Mouse (Mus musculus) stomach, embryonic 15.5 days (tissue): Measurements from ENCODE around the gene Cdh13. TPM values are rescaled to one million over a fixed set of nuclear protein-coding genes. Genes with fewer than 3 reads are reported as not detected.
"Not testable (repeated sequence)": the region's sequence is repeated elsewhere in the genome, so short reads cannot be mapped to it uniquely, and the experiment has no call there.

Experiments
- ATAC-seq: fragments of 200-750 bp; cut with Nextera tagmentation; 2 replicates; pipeline ENCODE4 v1.8.0; 2017; ENCODE audit warnings: low read depth, moderate number of reproducible peaks, moderate TSS enrichment; ENCODE audit not compliant: insufficient read depth, low FRiP score
- H3K27ac ChIP-seq: fragments of 300-500 bp; sonication (generic); 2 replicates; pipeline ENCODE4 v1.5.1; 2015; ENCODE audit warnings: mild to moderate bottlenecking, inconsistent platforms
- H3K27me3 ChIP-seq: fragments of 300-500 bp; sonication (generic); replicated peaks from 2 replicates; pipeline ENCODE4 v1.6.1; 2015; ENCODE audit warnings: inconsistent platforms
- H3K36me3 ChIP-seq: fragments of 300-500 bp; sonication (generic); 2 replicates; pipeline ENCODE4 v1.6.1; 2015; ENCODE audit warnings: inconsistent platforms
- H3K4me1 ChIP-seq: fragments of 300-500 bp; sonication (generic); 2 replicates; pipeline ENCODE4 v1.6.1; 2015; ENCODE audit warnings: inconsistent platforms
- H3K4me2 ChIP-seq: fragments of 300-500 bp; sonication (generic); 2 replicates; pipeline ENCODE4 v1.6.1; 2015; ENCODE audit warnings: mild to moderate bottlenecking, inconsistent platforms
- H3K4me3 ChIP-seq: fragments of 300-500 bp; sonication (generic); replicated peaks from 2 replicates; pipeline ENCODE4 v1.5.1; 2015; ENCODE audit warnings: inconsistent platforms
- H3K9ac ChIP-seq: fragments of 300-500 bp; sonication (generic); 2 replicates; pipeline ENCODE4 v1.6.1; 2015; ENCODE audit warnings: inconsistent platforms
- H3K9me3 ChIP-seq: fragments of 300-500 bp; sonication (generic); 2 replicates; pipeline ENCODE4 v1.6.1; 2016; ENCODE audit warnings: inconsistent platforms
- WGBS: fragments of 180-500 bp; shearing (Covaris S2); methylation state at CpG from one replicate; pipeline ENCODE4 v1.1.7; 2015; 5-methylcytosine and 5-hydroxymethylcytosine counted together
- polyA plus RNA-seq: library from polyadenylated mRNA; unstranded; fragments of >200 nt; fragmentation: Nextera tagmentation; extraction: Ambion mirVana; gene quantifications from 2 replicates; pipeline ENCODE4 v1.2.1, GENCODE M21; 2015

The Cdh13 gene
- polyA plus RNA-seq, 1 experiment from 2014 or later, result 12.1 TPM

DNA sequence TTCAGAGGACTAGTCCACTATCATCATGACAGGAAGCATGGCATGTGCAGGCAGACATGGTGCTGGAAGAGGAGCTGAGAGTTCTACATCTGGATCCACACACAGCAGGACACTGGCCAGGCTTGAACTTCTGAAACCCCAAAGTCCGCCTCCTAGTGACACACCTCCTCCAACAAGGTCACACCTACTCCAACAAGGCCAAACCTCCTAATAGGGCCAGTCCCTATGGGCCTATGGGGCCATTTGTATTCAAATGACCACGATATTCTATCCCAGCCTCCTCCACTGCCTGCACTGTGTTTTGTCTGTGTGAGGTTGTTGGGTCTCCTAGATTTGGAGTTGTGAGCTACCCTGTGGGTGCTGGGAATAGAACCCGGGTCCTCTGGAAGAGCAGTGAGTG, 1060.1 kb downstream of the Cdh13 start:
- no peak for ATAC-seq
- Histone ChIP-seq H3K27me3 (0 out of 2 replicates have a peak, but pooled peaks cover 4% of the 10 kb centered on the region), H3K36me3 (peaks cover 19% of the 10 kb centered on the region), H3K27ac (no peak overlapping the region), H3K9ac (no peak overlapping the region), H3K4me1 (peaks cover 7% of the 10 kb centered on the region), H3K4me2 (no peak overlapping the region; the same call in 1 of the 2 replicates), H3K4me3 (peak overlapping the region; percentile 95; the same call in 1 of the 2 replicates), H3K9me3 (no peaks in the 10 kb centered on the region)
- 85% methylated on average over 3 of the region's 3 CpGs for WGBS

DNA sequence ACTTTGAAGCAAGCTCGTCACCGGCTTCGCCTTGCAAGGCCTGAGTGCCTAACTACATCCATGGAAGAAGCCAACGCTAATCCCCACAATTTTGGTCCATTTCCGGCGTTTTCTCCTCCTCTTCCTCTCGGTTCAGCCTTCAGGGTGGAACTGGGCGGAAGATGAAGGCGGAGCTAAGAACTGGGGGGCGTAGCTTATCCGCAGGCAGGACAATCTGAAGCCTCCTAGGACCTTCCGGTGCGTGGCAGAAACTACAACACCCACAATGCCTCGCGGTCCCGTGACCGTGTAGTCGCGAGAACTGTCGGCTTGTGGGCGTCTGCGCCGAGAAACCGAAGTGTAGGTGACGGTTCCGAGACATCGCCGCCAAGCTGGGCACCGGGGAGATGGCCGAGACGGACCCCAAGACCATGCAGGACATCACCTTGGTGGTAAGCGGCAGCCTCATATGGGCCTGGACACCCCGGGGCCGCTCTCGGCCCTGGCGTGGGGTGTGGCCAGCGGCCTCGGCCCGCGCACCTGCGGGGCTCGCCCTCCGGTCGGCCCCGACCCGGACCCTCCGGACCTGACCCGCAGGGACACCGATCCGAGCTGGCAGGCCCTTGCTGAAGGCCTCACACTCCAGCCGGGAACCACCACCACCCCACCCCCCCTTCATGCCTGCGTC, 1060.8 kb downstream of the Cdh13 start, which contains the start of gene Hsbp1:
Hsbp1 (plus strand) TSS at position 299 of the 667 bp plus-strand sequence.
- Histone ChIP-seq H3K9me3 (no peaks in the 10 kb centered on the region), H3K4me3 (peak within 1 kb of the TSS; percentile 95), H3K36me3 (peaks cover 26% of the 10 kb centered on the region), H3K4me1 (peaks cover 7% of the 10 kb centered on the region), H3K27ac (no peak within 1 kb of the TSS), H3K27me3 (0 out of 2 replicates have a peak, but pooled peaks cover 4% of the 10 kb centered on the region), H3K9ac (peak within 1 kb of the TSS; percentile 92), H3K4me2 (peak within 1 kb of the TSS; percentile 66)
- peak; percentile 99 for ATAC-seq
- 2% methylated on average over 49 of the region's 52 CpGs for WGBS

DNA sequence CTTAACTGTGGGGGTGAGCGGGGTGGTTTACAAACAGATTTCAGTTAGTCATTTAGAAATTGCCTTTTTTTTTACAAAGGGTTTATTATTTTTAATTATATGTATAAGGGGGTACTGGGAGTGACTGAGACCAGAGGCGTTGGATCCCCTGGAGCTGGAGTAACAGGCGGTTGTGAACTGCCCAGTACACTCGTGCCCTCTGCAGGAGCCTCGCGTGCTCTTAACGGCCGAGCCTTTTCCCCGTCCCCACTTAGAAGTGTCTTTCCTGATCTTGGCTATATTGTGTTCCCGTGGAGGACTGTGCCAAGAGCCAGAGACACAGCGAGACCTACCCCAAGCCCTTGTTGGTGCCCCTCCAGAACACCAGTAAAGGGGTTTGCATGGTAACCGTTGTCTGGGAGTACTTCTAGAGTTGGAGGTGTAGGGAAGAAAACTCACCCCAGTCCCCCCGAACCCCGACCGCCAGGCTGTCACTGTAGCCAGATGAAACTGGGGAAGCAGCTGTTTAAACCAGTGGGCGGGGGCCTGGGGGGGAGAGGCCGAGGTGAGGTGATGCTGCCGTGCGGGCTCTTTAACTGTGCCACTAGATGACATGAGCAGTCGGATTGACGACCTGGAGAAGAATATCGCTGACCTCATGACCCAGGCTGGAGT, 1061.6 kb downstream of the Cdh13 start:
- Histone ChIP-seq H3K4me2 (peak overlapping the region; percentile 66), H3K27me3 (0 out of 2 replicates have a peak, but pooled peaks cover 4% of the 10 kb centered on the region), H3K4me1 (peaks cover 7% of the 10 kb centered on the region), H3K4me3 (peak overlapping the region; percentile 95), H3K9ac (peak overlapping the region; percentile 92), H3K27ac (no peak overlapping the region), H3K36me3 (peaks cover 28% of the 10 kb centered on the region), H3K9me3 (no peaks in the 10 kb centered on the region)
- ATAC-seq, result no peak
- WGBS, result 44% methylated on average over 22 of the region's 22 CpGs

DNA sequence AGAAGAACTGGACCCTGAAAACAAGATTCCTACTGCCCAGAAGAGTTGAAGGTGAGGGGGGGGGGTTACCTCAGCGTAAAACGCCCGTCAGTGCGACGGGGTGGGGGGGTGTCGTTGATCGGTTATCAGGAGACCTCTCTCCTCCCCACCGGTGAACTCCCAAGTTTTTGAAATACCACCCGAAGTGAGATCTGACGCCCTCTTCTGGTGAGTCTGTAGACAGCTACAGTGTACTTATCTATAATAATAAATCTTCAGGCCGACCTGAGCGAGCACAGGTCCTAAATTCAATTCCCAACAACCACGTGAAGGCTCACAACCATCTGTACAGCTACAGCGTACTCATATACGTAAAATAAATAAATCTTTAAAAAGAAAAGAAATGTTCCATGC, 1062.1 kb downstream of the Cdh13 start:
- no peak for ATAC-seq
- no peak overlapping the region for H3K4me3 ChIP-seq
- H3K9me3 ChIP-seq, result no peaks in the 10 kb centered on the region
- peaks cover 7% of the 10 kb centered on the region for H3K4me1 ChIP-seq
- no peak overlapping the region for H3K9ac ChIP-seq
- H3K4me2 ChIP-seq, result peak overlapping the region; percentile 66
- peaks cover 28% of the 10 kb centered on the region for H3K36me3 ChIP-seq
- H3K27me3 ChIP-seq, result 0 out of 2 replicates have a peak, but pooled peaks cover 4% of the 10 kb centered on the region
- no peak overlapping the region for H3K27ac ChIP-seq
- 83% methylated on average over 15 of the region's 15 CpGs for WGBS

DNA sequence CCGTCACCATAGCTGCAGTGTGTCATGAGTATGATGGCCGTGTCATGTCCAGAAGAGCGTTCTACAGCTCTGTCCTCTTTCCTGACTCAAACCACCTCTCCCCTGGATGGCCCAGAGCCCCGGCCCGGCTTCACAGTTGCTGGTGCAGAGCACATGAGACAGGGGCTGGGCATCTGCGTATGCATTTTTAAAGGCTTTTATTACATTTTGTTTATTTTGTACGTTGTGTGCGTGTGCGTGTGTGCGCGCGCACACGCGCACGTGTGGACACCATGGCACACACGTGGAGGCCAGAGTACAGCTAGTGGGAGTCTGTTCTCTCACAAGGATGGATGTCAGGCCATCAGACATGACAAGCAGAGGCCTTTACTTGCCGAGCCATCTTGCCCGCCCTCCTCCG, 1068.1 kb downstream of the Cdh13 start:
- Histone ChIP-seq H3K4me1 (no peaks in the 10 kb centered on the region), H3K9ac (no peak overlapping the region), H3K4me3 (no peak overlapping the region), H3K4me2 (no peak overlapping the region), H3K36me3 (peaks cover 24% of the 10 kb centered on the region), H3K9me3 (no peaks in the 10 kb centered on the region), H3K27me3 (no peaks in the 10 kb centered on the region), H3K27ac (no peak overlapping the region)
- no peak for ATAC-seq
- 89% methylated on average over 19 of the region's 19 CpGs for WGBS

DNA sequence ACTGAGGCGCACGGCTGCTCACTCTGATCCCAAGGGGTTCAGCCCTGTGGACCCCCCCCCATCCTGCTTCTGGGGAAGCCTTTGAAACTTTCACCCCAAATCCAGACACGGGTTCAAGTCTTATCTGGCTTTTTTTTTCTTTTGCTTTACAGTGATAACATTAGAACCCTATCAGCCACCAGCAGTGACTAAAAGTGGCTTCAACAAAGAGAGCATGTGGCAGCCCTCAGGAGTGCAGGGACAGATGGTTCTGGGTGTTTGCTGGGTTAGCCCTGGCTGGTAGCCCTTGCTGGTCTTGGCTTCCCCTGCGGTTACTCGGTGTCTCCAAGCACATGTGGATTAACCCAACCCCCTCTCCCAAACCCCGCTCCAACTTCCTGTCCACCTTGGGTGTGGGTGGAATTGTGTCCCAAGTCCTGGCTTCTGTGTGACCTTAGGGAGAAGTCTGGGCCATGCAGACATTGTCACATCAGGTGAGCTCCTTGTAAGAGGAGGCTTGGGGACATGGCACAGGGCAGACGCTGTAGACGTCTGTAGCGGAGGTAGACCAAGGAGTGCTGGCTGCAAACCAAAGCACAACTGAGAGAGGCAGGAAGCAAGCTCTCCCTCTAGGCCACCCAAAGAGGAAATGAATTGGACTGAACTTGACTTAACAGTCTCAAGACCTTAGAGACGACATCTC, 1069.6 kb downstream of the Cdh13 start:
- Histone ChIP-seq H3K9ac (no peak overlapping the region), H3K4me3 (no peak overlapping the region), H3K27ac (no peak overlapping the region), H3K4me2 (no peak overlapping the region), H3K4me1 (no peaks in the 10 kb centered on the region), H3K27me3 (no peaks in the 10 kb centered on the region), H3K36me3 (peaks cover 12% of the 10 kb centered on the region), H3K9me3 (no peaks in the 10 kb centered on the region)
- WGBS, result 73% methylated on average over 10 of the region's 10 CpGs
- ATAC-seq, result no peak

DNA sequence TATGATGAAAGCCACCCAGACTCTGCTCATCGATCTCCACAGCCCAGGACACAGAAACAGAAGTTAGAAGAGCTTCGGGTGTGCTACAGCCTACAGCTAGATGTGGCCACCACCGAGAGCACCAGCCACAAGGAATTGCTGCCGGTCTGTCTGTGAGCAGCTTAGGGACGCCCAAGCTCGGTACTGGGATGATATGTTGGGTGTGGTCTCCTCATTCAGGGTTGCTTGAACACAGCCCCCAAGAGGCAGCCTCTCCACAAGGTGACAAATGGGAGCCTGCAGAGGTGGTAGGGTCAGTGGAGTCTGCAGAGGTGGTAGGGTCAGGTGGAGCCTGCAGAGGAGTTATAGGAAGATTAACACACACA, 1070.1 kb downstream of the Cdh13 start:
- Histone ChIP-seq H3K9ac (no peak overlapping the region), H3K4me2 (no peak overlapping the region), H3K27me3 (no peaks in the 10 kb centered on the region), H3K4me3 (no peak overlapping the region), H3K4me1 (no peaks in the 10 kb centered on the region), H3K36me3 (peaks cover 8% of the 10 kb centered on the region), H3K27ac (no peak overlapping the region), H3K9me3 (no peaks in the 10 kb centered on the region)
- ATAC-seq, result no peak
- 81% methylated on average over 6 of the region's 6 CpGs for WGBS

DNA sequence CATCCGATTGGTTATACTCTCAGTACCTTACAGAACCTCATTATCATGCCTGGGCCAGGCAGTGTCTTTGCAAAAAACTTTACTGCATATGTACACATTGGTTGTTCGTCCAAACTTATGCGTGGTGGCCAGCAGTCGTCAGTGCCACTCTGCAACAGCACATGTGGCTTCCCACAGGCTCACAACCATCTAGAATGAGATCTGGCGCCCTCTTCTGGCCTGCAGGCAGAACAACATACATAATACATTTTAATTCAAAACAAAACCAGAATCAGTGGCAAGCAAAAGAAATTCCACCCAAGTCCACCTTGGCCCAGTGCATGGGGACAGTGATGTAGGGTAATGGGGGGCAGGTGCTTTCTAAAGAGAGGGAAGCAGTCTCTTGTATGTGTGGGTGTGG, 1073.1 kb downstream of the Cdh13 start:
- H3K4me2 ChIP-seq, H3K36me3 ChIP-seq, H3K27ac ChIP-seq, H3K27me3 ChIP-seq, ATAC-seq, H3K9me3 ChIP-seq, H3K4me3 ChIP-seq, H3K9ac ChIP-seq, H3K4me1 ChIP-seq: not testable (repeated sequence)
- 59% methylated on average over 5 of the region's 5 CpGs for WGBS

DNA sequence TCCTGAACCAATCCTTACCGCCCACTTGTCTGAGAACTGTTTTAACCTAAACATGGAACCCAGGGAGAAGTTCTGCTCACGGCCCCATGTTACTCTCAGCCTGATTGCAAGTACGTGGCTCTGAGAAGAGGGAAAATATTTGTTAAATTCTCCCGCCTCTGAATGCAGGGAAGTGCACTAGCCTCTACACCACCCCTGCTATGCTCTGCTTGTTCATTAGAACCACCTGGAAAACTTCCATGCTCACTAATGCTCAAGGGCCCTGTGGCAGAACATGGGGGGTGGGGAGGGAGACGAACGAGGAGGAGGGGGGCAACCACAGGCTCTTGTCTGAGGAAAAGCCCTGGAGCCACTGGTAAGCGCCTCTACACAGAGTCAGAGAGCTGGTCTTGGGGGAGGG, 1074.6 kb downstream of the Cdh13 start:
- H3K9me3 ChIP-seq, result no peaks in the 10 kb centered on the region
- no peak overlapping the region for H3K27ac ChIP-seq
- no peak overlapping the region for H3K4me2 ChIP-seq
- H3K4me3 ChIP-seq, result no peak overlapping the region
- no peak for ATAC-seq
- no peaks in the 10 kb centered on the region for H3K4me1 ChIP-seq
- 70% methylated on average over 7 of the region's 7 CpGs for WGBS
- H3K9ac ChIP-seq, result no peak overlapping the region
- no peaks in the 10 kb centered on the region for H3K27me3 ChIP-seq
- no peaks in the 10 kb centered on the region for H3K36me3 ChIP-seq

DNA sequence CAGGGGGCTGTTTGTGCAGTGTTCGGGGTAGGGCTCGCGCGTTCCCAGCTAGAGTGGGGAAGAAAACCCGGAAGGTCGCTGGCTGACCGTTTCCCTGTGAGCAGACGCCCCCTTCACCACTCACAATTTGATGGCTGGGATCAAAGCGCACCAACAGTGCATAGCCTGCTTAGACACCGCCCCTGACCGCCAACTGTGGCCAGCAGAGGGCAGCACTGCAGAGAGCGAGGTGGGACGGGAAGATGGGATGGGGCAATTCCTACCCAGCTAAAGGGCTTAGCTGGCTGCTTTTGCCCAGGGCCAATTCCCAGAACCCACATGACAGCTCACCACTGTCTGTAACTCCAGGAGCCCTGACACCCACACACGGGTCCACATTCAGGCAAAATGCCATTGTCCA, 1075.3 kb downstream of the Cdh13 start:
- no peak overlapping the region for H3K4me2 ChIP-seq
- H3K36me3 ChIP-seq, result no peaks in the 10 kb centered on the region
- WGBS, result 43% methylated on average over 14 of the region's 14 CpGs
- no peaks in the 10 kb centered on the region for H3K27me3 ChIP-seq
- H3K9ac ChIP-seq, result no peak overlapping the region
- no peak overlapping the region for H3K4me3 ChIP-seq
- no peaks in the 10 kb centered on the region for H3K4me1 ChIP-seq
- no peak overlapping the region for H3K27ac ChIP-seq
- no peak for ATAC-seq
- H3K9me3 ChIP-seq, result no peaks in the 10 kb centered on the region

DNA sequence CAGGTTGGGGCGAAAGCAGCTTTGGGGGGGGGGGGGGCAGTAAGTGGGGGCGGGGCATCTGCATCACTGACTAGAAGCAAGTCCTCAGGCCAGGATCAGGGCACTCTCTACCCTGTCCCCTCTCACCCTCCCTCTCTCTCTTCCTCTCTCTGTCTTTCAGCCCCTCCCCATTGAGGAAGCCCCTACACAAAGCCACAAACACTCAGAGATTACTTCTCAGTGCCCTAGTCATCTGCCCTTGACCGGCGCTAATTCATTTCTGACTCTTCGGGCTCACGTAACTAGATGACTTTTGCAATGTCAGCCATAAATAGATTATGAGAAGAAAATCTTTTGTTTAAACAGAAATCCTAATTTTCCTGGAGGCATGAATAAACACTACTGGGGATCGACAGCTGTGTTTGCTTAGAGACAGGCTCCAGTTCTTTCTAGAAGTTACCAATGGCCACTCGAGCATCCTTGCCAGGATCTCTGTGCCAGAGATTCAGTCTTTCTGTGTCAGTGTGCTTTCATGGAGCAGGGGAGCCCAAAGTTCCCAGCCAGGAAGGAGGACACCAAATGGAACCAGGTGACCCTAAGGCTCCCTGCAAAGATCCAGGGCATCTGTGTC, 1077.3 kb downstream of the Cdh13 start:
- H3K9ac ChIP-seq, result no peak overlapping the region
- H3K27me3 ChIP-seq, result no peaks in the 10 kb centered on the region
- H3K27ac ChIP-seq, result no peak overlapping the region
- H3K9me3 ChIP-seq, result no peaks in the 10 kb centered on the region
- H3K4me3 ChIP-seq, result no peak overlapping the region
- no peak overlapping the region for H3K4me2 ChIP-seq
- no peaks in the 10 kb centered on the region for H3K4me1 ChIP-seq
- WGBS, result 31% methylated on average over 7 of the region's 8 CpGs
- no peak for ATAC-seq
- no peaks in the 10 kb centered on the region for H3K36me3 ChIP-seq
